Mouse (Mus musculus) heart, embryonic 11.5 days (tissue): ENCODE results near the gene Grid1. TPM values are rescaled to one million over a fixed set of nuclear protein-coding genes. Genes with fewer than 3 reads are reported as not detected.
A peak's percentile ranks its signal among the peaks of the same experiment; 100 is the strongest.

Experiments
- ATAC-seq: fragments of 200-750 bp; cut with Nextera tagmentation; replicated peaks from 2 replicates; pipeline ENCODE4 v1.8.0; 2017; ENCODE audit warnings: moderate library complexity; ENCODE audit not compliant: insufficient number of reproducible peaks, low FRiP score, low TSS enrichment
- H3K27ac ChIP-seq: fragments of 300-500 bp; sonication (generic); 2 replicates; pipeline ENCODE4 v1.5.1; 2014; ENCODE audit warnings: mild to moderate bottlenecking, low read depth, low read length
- H3K27me3 ChIP-seq: fragments of 300-500 bp; sonication (generic); 2 replicates; pipeline ENCODE4 v1.6.1; 2014; ENCODE audit warnings: mild to moderate bottlenecking, low read length, mixed read lengths; ENCODE audit not compliant: control insufficient read depth, insufficient read depth
- H3K36me3 ChIP-seq: fragments of 300-500 bp; sonication (generic); 2 replicates; pipeline ENCODE4 v1.6.1; 2014; ENCODE audit warnings: mild to moderate bottlenecking, low read length, moderate library complexity, mixed read lengths; ENCODE audit not compliant: control insufficient read depth, insufficient read depth
- H3K4me1 ChIP-seq: fragments of 300-500 bp; sonication (generic); 2 replicates; pipeline ENCODE4 v1.6.1; 2014; ENCODE audit warnings: low read length; ENCODE audit not compliant: control insufficient read depth, insufficient read depth
- H3K4me2 ChIP-seq: fragments of 300-500 bp; sonication (generic); 2 replicates; pipeline ENCODE4 v1.6.1; 2014; ENCODE audit warnings: mild to moderate bottlenecking, moderate library complexity
- H3K4me3 ChIP-seq: fragments of 300-500 bp; sonication (generic); 2 replicates; pipeline ENCODE4 v1.5.1; 2014; ENCODE audit warnings: low read depth, low read length
- H3K9ac ChIP-seq: fragments of 300-500 bp; sonication (generic); 2 replicates; pipeline ENCODE4 v1.6.1; 2014; ENCODE audit warnings: mild to moderate bottlenecking, low read depth, low read length, moderate library complexity
- H3K9me3 ChIP-seq: fragments of 300-500 bp; sonication (generic); replicated peaks from 2 replicates; pipeline ENCODE4 v1.6.1; 2016; ENCODE audit warnings: low read length; ENCODE audit not compliant: control insufficient read depth
- WGBS: fragments of 180-500 bp; shearing (Covaris S2); extraction: QIAGEN DNeasy Blood & Tissue Kit; methylation state at CpG from one replicate; pipeline ENCODE4 v1.1.7; 2014; ENCODE audit not compliant: insufficient replicate concordance; 5-methylcytosine and 5-hydroxymethylcytosine counted together
- polyA plus RNA-seq: library from polyadenylated mRNA; unstranded; fragments of >200 nt; fragmentation: Nextera tagmentation; extraction: Ambion mirVana; gene quantifications from 2 replicates; pipeline ENCODE4 v1.2.1, GENCODE M21; 2014

Grid1 gene
- polyA plus RNA-seq, 1 experiment from 2014 or later: 0.57 TPM

GRCm38 (mm10) chr14:34916315-34916714 is 96.4 kb downstream of the Grid1 start:
- Histone ChIP-seq H3K27ac (no peak overlapping the region), H3K9me3 (no peaks in the 10 kb centered on the region), H3K9ac (no peak overlapping the region), H3K36me3 (no peaks in the 10 kb centered on the region), H3K4me1 (no peaks in the 10 kb centered on the region), H3K4me3 (no peak overlapping the region), H3K27me3 (no peaks in the 10 kb centered on the region), H3K4me2 (no peak overlapping the region)
- WGBS: 83% methylated on average over 6 of the region's 6 CpGs
- ATAC-seq: no peak

GRCm38 (mm10) chr14:34917111-34917510 is 97.2 kb downstream of the Grid1 start:
- H3K4me1 ChIP-seq: no peaks in the 10 kb centered on the region
- H3K27me3 ChIP-seq: no peaks in the 10 kb centered on the region; the same call in 1 of the 2 replicates
- no peak for ATAC-seq
- H3K9ac ChIP-seq: no peak overlapping the region
- no peaks in the 10 kb centered on the region for H3K36me3 ChIP-seq
- no peak overlapping the region for H3K27ac ChIP-seq
- H3K4me2 ChIP-seq: no peak overlapping the region
- H3K4me3 ChIP-seq: no peak overlapping the region
- 23% methylated on average over 1 of the region's 1 CpGs for WGBS
- no peaks in the 10 kb centered on the region for H3K9me3 ChIP-seq

DNA sequence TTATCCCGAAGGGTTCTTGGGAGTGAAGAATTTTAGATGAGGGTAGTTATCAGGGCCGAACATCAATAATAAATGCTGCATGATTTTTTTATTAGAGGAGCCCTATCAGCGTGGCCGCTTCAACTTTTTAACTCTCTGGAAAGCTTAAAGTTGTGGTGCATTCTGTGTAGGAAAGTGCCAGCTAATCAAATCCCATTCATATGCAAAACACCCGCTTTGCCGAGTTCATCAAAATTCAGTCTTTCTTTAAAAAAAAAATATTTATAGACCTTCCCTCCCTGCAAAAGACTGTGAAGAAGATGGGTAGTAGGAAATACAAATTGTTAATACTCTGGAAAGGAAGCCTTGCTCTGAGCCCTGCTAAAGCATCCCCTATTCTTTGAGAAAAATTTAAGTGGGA is 99.3 kb downstream of the Grid1 start:
- no peak for ATAC-seq
- no peak overlapping the region for H3K9ac ChIP-seq
- WGBS: 81% methylated on average over 6 of the region's 6 CpGs
- H3K9me3 ChIP-seq: no peaks in the 10 kb centered on the region
- H3K4me2 ChIP-seq: no peak overlapping the region
- no peak overlapping the region for H3K27ac ChIP-seq
- no peaks in the 10 kb centered on the region for H3K4me1 ChIP-seq
- no peaks in the 10 kb centered on the region; the same call in 1 of the 2 replicates for H3K27me3 ChIP-seq
- H3K4me3 ChIP-seq: no peak overlapping the region
- no peaks in the 10 kb centered on the region for H3K36me3 ChIP-seq

- Histone ChIP-seq H3K4me2 (no peak overlapping the region), H3K9me3 (no peaks in the 10 kb centered on the region), H3K4me3 (no peak overlapping the region), H3K27ac (no peak overlapping the region), H3K36me3 (no peaks in the 10 kb centered on the region), H3K4me1 (no peaks in the 10 kb centered on the region), H3K9ac (no peak overlapping the region), H3K27me3 (no peaks in the 10 kb centered on the region; the same call in 1 of the 2 replicates)
- WGBS: 72% methylated on average over 9 of the region's 9 CpGs
- no peak for ATAC-seq
These were observed 101.4 kb downstream of the Grid1 start for GRCm38 (mm10) chr14:34921265-34921664.

DNA sequence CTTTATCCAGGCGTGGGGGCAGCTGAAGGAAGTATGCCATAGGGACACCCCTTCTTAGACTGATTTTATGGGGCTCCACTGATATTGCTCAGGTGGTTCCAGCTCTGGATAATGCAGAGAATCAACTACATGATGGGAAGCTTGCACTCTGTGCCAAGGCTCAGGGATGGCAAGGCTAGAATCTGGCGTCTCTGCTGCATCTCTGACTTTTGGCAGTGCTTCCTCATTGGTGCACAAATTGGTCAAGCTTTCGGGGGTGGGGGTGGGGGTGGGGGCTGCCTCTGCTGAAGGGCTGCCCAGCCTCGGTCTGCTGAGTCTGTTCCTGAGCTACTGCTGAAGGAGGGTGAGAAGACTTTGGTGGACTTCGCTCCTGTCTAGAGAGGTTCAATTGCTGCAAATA is 105.1 kb downstream of the Grid1 start:
- Histone ChIP-seq H3K27me3 (no peaks in the 10 kb centered on the region; the same call in 1 of the 2 replicates), H3K27ac (no peak overlapping the region), H3K4me1 (no peaks in the 10 kb centered on the region), H3K36me3 (no peaks in the 10 kb centered on the region), H3K4me3 (no peak overlapping the region), H3K4me2 (no peak overlapping the region), H3K9me3 (no peaks in the 10 kb centered on the region), H3K9ac (no peak overlapping the region)
- ATAC-seq: no peak
- 63% methylated on average over 5 of the region's 5 CpGs for WGBS

GRCm38 (mm10) chr14:34930040-34930719 is 110.3 kb downstream of the Grid1 start:
- H3K36me3 ChIP-seq: no peaks in the 10 kb centered on the region
- WGBS: 74% methylated on average over 8 of the region's 8 CpGs
- no peak overlapping the region for H3K4me2 ChIP-seq
- no peaks in the 10 kb centered on the region for H3K4me1 ChIP-seq
- ATAC-seq: no peak
- H3K4me3 ChIP-seq: no peak overlapping the region
- H3K27ac ChIP-seq: no peak overlapping the region
- H3K9ac ChIP-seq: no peak overlapping the region
- no peaks in the 10 kb centered on the region for H3K9me3 ChIP-seq
- H3K27me3 ChIP-seq: no peaks in the 10 kb centered on the region

DNA sequence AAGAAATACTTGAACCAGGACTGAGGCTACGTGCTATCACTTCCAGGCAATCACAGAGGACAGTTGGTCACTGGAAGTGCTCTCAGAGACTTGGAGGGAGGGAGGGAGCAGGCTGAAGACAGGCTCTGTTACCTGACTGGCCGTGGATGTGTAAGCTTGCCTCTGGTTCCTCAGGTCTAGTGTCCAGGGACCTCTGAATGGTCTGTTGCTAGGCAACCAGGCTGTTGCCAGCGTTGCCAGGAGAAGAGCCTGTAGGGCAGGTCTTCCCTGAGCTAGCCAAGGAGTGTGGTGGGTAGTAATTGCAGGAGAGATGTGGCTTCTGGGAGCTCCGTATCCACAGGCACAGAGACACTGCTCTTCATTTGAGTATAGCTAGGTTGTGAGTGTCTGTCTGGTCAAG is 113.3 kb downstream of the Grid1 start:
- Histone ChIP-seq H3K4me3 (no peak overlapping the region), H3K9me3 (no peaks in the 10 kb centered on the region), H3K4me1 (no peaks in the 10 kb centered on the region), H3K27ac (no peak overlapping the region), H3K4me2 (no peak overlapping the region), H3K36me3 (no peaks in the 10 kb centered on the region), H3K9ac (no peak overlapping the region), H3K27me3 (peaks cover under 1% of the 10 kb centered on the region; the same call in 1 of the 2 replicates)
- no peak for ATAC-seq
- WGBS: 54% methylated on average over 4 of the region's 4 CpGs

- no peak overlapping the region for H3K9ac ChIP-seq
- H3K27ac ChIP-seq: no peak overlapping the region
- peaks cover 8% of the 10 kb centered on the region; the same call in 1 of the 2 replicates for H3K27me3 ChIP-seq
- peak overlapping the region; percentile 31; the same call in 1 of the 2 replicates for H3K4me2 ChIP-seq
- no peak for ATAC-seq
- WGBS: 50% methylated on average over 13 of the region's 13 CpGs
- no peaks in the 10 kb centered on the region for H3K9me3 ChIP-seq
- no peaks in the 10 kb centered on the region for H3K36me3 ChIP-seq
- H3K4me3 ChIP-seq: no peak overlapping the region
- H3K4me1 ChIP-seq: no peaks in the 10 kb centered on the region
These were observed 116.4 kb downstream of the Grid1 start for GRCm38 (mm10) chr14:34936192-34936770.
